Mouse (Mus musculus) MEL (cell line): ENCODE results near the gene Ovol3. TPM values are rescaled to one million over a fixed set of nuclear protein-coding genes. Genes with fewer than 3 reads are reported as not detected.
A peak's percentile ranks its signal among the peaks of the same experiment; 100 is the strongest.

Experiments used
- DNase-seq: peaks from one replicate; pipeline ENCODE4 v3.0.0; 2011; ENCODE audit warnings: low read depth, low spot score
- H3K27ac ChIP-seq: 2 replicates; pipeline ENCODE4 v1.5.1; 2012; ENCODE audit warnings: low read depth, mild to moderate bottlenecking, control low read depth, low read length, moderate library complexity; ENCODE audit not compliant: control insufficient read depth
- H3K27me3 ChIP-seq, 2 experiments: fragments of 150-350 bp in 1 of 2; sonication (generic) in 1 of 2; 2 replicates each; pipeline ENCODE4 v1.6.1; 2012; ENCODE audit warnings: low read length in 2 of 2, mild to moderate bottlenecking in 2 of 2, improper control_type of control experiment in 1 of 2, moderate library complexity in 1 of 2; ENCODE audit not compliant: insufficient read depth in 2 of 2, control insufficient read depth in 1 of 2
- H3K36me3 ChIP-seq, 2 experiments: 2 replicates each; pipeline ENCODE4 v1.6.1; 2012 to 2014; ENCODE audit warnings: low read length in 2 of 2, improper control_type of control experiment in 1 of 2, inconsistent platforms in 1 of 2, mild to moderate bottlenecking in 1 of 2; ENCODE audit not compliant: insufficient read depth in 2 of 2, control insufficient read depth in 1 of 2
- H3K4me1 ChIP-seq, 2 experiments: fragments of 150-350 bp in 1 of 2; sonication (generic) in 1 of 2; 2 replicates each; pipeline ENCODE4 v1.6.1; 2012; ENCODE audit warnings: low read length in 2 of 2, improper control_type of control experiment in 1 of 2, mild to moderate bottlenecking in 1 of 2; ENCODE audit not compliant: insufficient read depth in 2 of 2, control insufficient read depth in 1 of 2
- H3K4me3 ChIP-seq, 2 experiments: fragments of 150-350 bp in 1 of 2; sonication (generic) in 1 of 2; 2 replicates each; pipeline ENCODE4 v1.5.1; 2012; ENCODE audit warnings: low read depth in 2 of 2, low read length in 2 of 2, mild to moderate bottlenecking in 2 of 2, moderate library complexity in 2 of 2, control low read depth in 1 of 2, improper control_type of control experiment in 1 of 2; ENCODE audit not compliant: control insufficient read depth in 1 of 2, insufficient read depth in 1 of 2
- H3K79me2 ChIP-seq: 2 replicates; pipeline ENCODE4 v1.6.1; 2012; ENCODE audit warnings: mild to moderate bottlenecking, low read length, moderate library complexity; ENCODE audit not compliant: control insufficient read depth, poor library complexity, insufficient read depth
- H3K9ac ChIP-seq: 2 replicates; pipeline ENCODE4 v1.6.1; 2012; ENCODE audit warnings: low read depth, mild to moderate bottlenecking, control low read depth, low read length, moderate library complexity; ENCODE audit not compliant: control insufficient read depth, poor library complexity, severe bottlenecking
- H3K9me3 ChIP-seq: fragments of 150-350 bp; sonication (generic); replicated peaks from 2 replicates; pipeline ENCODE4 v1.6.1; 2012; ENCODE audit warnings: mild to moderate bottlenecking, low read length, improper control_type of control experiment, moderate library complexity; ENCODE audit not compliant: insufficient read depth
- CHD2 ChIP-seq: IDR thresholded peaks from 2 replicates; pipeline ENCODE4 v1.6.1; 2011; ENCODE audit warnings: low read length, improper control_type of control experiment
- ELF1 ChIP-seq: IDR thresholded peaks from 2 replicates; pipeline ENCODE4 v1.6.1; 2014; ENCODE audit warnings: low read depth, mild to moderate bottlenecking, inconsistent platforms, low read length, improper control_type of control experiment, moderate library complexity
- ETS1 ChIP-seq: IDR thresholded peaks from 2 replicates; pipeline ENCODE4 v1.6.1; 2012; ENCODE audit warnings: low read depth, mild to moderate bottlenecking, inconsistent platforms, low read length, improper control_type of control experiment, moderate library complexity
- GATA1 ChIP-seq: IDR thresholded peaks from 2 replicates; pipeline ENCODE4 v1.6.1; 2011; ENCODE audit warnings: low read depth, low read length, improper control_type of control experiment
- MAX ChIP-seq: IDR thresholded peaks from 2 replicates; pipeline ENCODE4 v1.6.1; 2011; ENCODE audit warnings: low read length, improper control_type of control experiment
- MEF2A ChIP-seq: IDR thresholded peaks from 2 replicates; pipeline ENCODE4 v1.6.1; 2014; ENCODE audit warnings: low read depth, mild to moderate bottlenecking, inconsistent platforms, low read length, improper control_type of control experiment; ENCODE audit not compliant: poor library complexity, insufficient replicate concordance, severe bottlenecking; ENCODE audit errors: extremely low read depth
- MYC ChIP-seq: IDR thresholded peaks from 2 replicates; pipeline ENCODE4 v1.6.1; 2011; ENCODE audit warnings: low read depth, mild to moderate bottlenecking, low read length, improper control_type of control experiment, moderate library complexity
- POLR2AphosphoS5 ChIP-seq: IDR thresholded peaks from 2 replicates; pipeline ENCODE4 v1.6.1; 2012; ENCODE audit warnings: low read depth, borderline replicate concordance, mild to moderate bottlenecking, inconsistent platforms, low read length, moderate library complexity, mixed read lengths
- TAL1 ChIP-seq: IDR thresholded peaks from 2 replicates; pipeline ENCODE4 v1.6.1; 2012; ENCODE audit warnings: mild to moderate bottlenecking, inconsistent platforms, low read length, moderate library complexity, mixed read lengths
- TBP ChIP-seq: IDR thresholded peaks from 2 replicates; pipeline ENCODE4 v1.8.0; 2011; ENCODE audit warnings: low read depth, low read length, improper control_type of control experiment
- polyA plus RNA-seq, 2 experiments: library from polyadenylated mRNA; stranded (reverse) in 1 of 2; unstranded in 1 of 2; fragments of >175 nt in 1 of 2; fragments of >200 nt in 1 of 2; gene quantifications; 2 replicates each; pipeline versions ENCODE4 v1.2.1 to v1.2.4; 2012; ENCODE audit warnings: low replicate concordance in 2 of 2, low read depth in 1 of 2; ENCODE audit not compliant: insufficient read length in 2 of 2, insufficient read depth in 1 of 2, missing spikeins in 1 of 2
- total RNA-seq: library from RNA; depleted of rRNA; stranded (reverse); fragments of 300-350 nt; gene quantifications from 2 replicates; pipeline ENCODE4 v1.2.3, GENCODE M21; 2012; rRNA removed

Ovol3 gene
- total RNA-seq = not detected in 2 replicates
- polyA plus RNA-seq = under 1 TPM in 1 of 2 experiments, not detected in 1; 0.17 TPM

- Histone ChIP-seq H3K27ac (no peak within 1 kb of the TSS), H3K9me3 (no peaks in the 10 kb centered on the region), H3K27me3 (no peaks in the 10 kb centered on the region), H3K36me3 (no peaks in the 10 kb centered on the region), H3K79me2 (peaks cover 7% of the 10 kb centered on the region), H3K4me1 (peaks cover 0 to 9% of the 10 kb centered on the region in 2 experiments; a peak in 1 of 4 replicates), H3K4me3 (no peak within 1 kb of the TSS), H3K9ac (no peak within 1 kb of the TSS)
- no peak for TF ChIP-seq MEF2A
- no peak for DNase-seq
Observed at GRCm38 (mm10) chr7:30235625-30236024, at the start of gene Ovol3. Gene Ovol3 (minus strand): TSS chr7:30235725.

GRCm38 (mm10) chr7:30282740-30283139, 47.2 kb upstream of the Ovol3 start:
- H3K27ac ChIP-seq = no peak overlapping the region
- no peaks in the 10 kb centered on the region for H3K9me3 ChIP-seq
- no peak overlapping the region for H3K9ac ChIP-seq
- TF ChIP-seq TAL1 (no peak), MAX (no peak), GATA1 (no peak)
- TF ChIP-seq, all 39 proteins: peak for 0
- peaks cover 0 to 8% of the 10 kb centered on the region in 2 experiments; a peak in 1 of 4 replicates for H3K4me1 ChIP-seq
- peaks cover 10% of the 10 kb centered on the region for H3K79me2 ChIP-seq
- DNase-seq = no peak
- no peaks in the 10 kb centered on the region for H3K27me3 ChIP-seq
- peaks cover 0 to 11% of the 10 kb centered on the region in 2 experiments; a peak in 2 of 4 replicates for H3K36me3 ChIP-seq
- H3K4me3 ChIP-seq = no peak overlapping the region

- peak overlapping the region; percentile 96 for H3K27ac ChIP-seq
- peak overlapping the region; percentile 71 for H3K9ac ChIP-seq
- H3K4me3 ChIP-seq = peak overlapping the region; percentile 71 to 80
- no peaks in the 10 kb centered on the region for H3K9me3 ChIP-seq
- H3K79me2 ChIP-seq = peaks cover 10% of the 10 kb centered on the region
- 0 out of 2 replicates have a peak, but pooled peaks have one; percentile 54 for TF ChIP-seq MYC
- peak; percentile 74; the same call in 1 of the 2 replicates for TF ChIP-seq TBP
- TF ChIP-seq ETS1 = 0 out of 2 replicates have a peak, but pooled peaks have one; percentile 4
- no peak for TF ChIP-seq POLR2AphosphoS5
- 0 out of 2 replicates have a peak, but pooled peaks have one; percentile 1 for TF ChIP-seq ELF1
- no peak for TF ChIP-seq CHD2
- H3K27me3 ChIP-seq = no peaks in the 10 kb centered on the region
- DNase-seq = peak; percentile 68
- peaks cover 0 to 11% of the 10 kb centered on the region in 2 experiments; a peak in 2 of 4 replicates for H3K36me3 ChIP-seq
- peaks cover 0 to 8% of the 10 kb centered on the region in 2 experiments; a peak in 1 of 4 replicates for H3K4me1 ChIP-seq
Observed at GRCm38 (mm10) chr7:30281522-30281921, 46.0 kb upstream of the Ovol3 start.
